Comparison of ENCODE assay signal across 28 mouse cellular contexts in genomic region chr1:34860205-34860604, GRCm38 (mm10). TPM values are rescaled to one million over a fixed set of nuclear protein-coding genes. Genes with fewer than 3 reads are reported as not detected.
DNase-seq lines count a peak whose midpoint lies in the region; TF ChIP-seq lines count a peak whose summit lies in the region.
"Had no signal": no experiment of that assay in that cellular context is flagged by ENCODE, and none has a peak within 500 bp of the region (broad histone marks: within the 10 kb centered on the region; RNA-seq: fewer than 3 reads in every experiment).

No protein-coding gene starts in this region.

- intact Hi-C loops in gastrocnemius, adult 2 months (cut with DNase I) = no loop called here

- TF ChIP-seq CTCF in gastrocnemius, adult 2 months (IDR thresholded peaks at IDR 0.05) = no peak

- H3K27ac ChIP-seq in gastrocnemius, adult 2 months = no peak overlapping the region
- H3K27ac ChIP-seq: embryonic facial prominence, embryonic 10.5 days; embryonic facial prominence, embryonic 13.5 days; forebrain, embryonic 13.5 days; heart, embryonic 15.5 days; hindbrain, embryonic 10.5 days; hindbrain, embryonic 13.5 days; intestine, embryonic 15.5 days had no signal

- no peak overlapping the region for H3K4me3 ChIP-seq in gastrocnemius, adult 2 months
- H3K4me3 ChIP-seq: embryonic facial prominence, embryonic 10.5 days; embryonic facial prominence, embryonic 13.5 days; erythroblast, embryonic 14.5 days; forebrain, embryonic 13.5 days; heart, embryonic 12.5 days; heart, embryonic 15.5 days; hindbrain, embryonic 10.5 days; hindbrain, embryonic 13.5 days; intestine, embryonic 15.5 days had no signal

- DNase-seq in gastrocnemius, adult 2 months = peak; percentile 31
- no peak for DNase-seq in gastrocnemius, postnatal 4 days (ENCODE audit: low spot score in 2 of 2)
- peak; percentile 13 for DNase-seq in lung, postnatal 10 days
- DNase-seq in lung, postnatal 36 days = no peak
- DNase-seq in ZHBTc4 (ENCODE audit: low read depth, low spot score) = peak; percentile 62
- DNase-seq in ovary, postnatal 14 days (ENCODE audit: low spot score) = no peak
- no peak for DNase-seq in cerebellum, postnatal 25 days
- DNase-seq: adrenal gland, adult 2 months; adrenal gland, postnatal 14 days; B cell, adult 2 months; cerebellum, adult 11 months; cerebellum, adult 2 months; cerebellum, adult 9-11 months; cerebellum, postnatal 36 days; embryo, embryonic 11 days; heart, adult 18-20 months; heart, postnatal 10 days; heart, postnatal 36 days; kidney, adult 11 months had no signal

RNA-seq across cellular contexts. Expression of gene Plekhb2, which starts 10.4 kb away (rescaled TPM):
- 10 to 100 TPM; 53.4 to 58.3 TPM for total RNA-seq in gastrocnemius, adult 2 months (2021)
- total RNA-seq in gastrocnemius, postnatal 4 days (2021) = 10 to 100 TPM; 12.7 to 15.3 TPM

RNA-seq across cellular contexts. Expression of gene Fam168b, which starts 17.3 kb away (rescaled TPM):
- total RNA-seq in gastrocnemius, adult 2 months (2021) = 10 to 100 TPM; 28.6 to 35.0 TPM
- 10 to 100 TPM; 76.4 to 78.6 TPM for total RNA-seq in gastrocnemius, postnatal 4 days (2021)

Comparison
In these comparisons a context has a peak if more than half of its experiments do, and no peak if none do; other contexts are left out.
1. DNase-seq: peak in gastrocnemius, adult 2 months (single experiment), lung, postnatal 10 days (single experiment) and ZHBTc4 (single experiment); none in gastrocnemius, postnatal 4 days (0 of 2), lung, postnatal 36 days (single experiment), ovary, postnatal 14 days (single experiment) and cerebellum, postnatal 25 days (0 of 2).